Mouse (Mus musculus): ENCODE data around the gene Aipl1.

- TF ChIP-seq POLR2A (IDR thresholded peaks at IDR 0.05; ENCODE audit: insufficient read length, low read depth) (no peak), USF1 (IDR thresholded peaks at IDR 0.05; ENCODE audit: low read depth) (no peak), TCF12 (IDR thresholded peaks at IDR 0.05; ENCODE audit: insufficient read depth, poor library complexity, severe bottlenecking) (no peak), SRF (IDR thresholded peaks at IDR 0.05; ENCODE audit: control insufficient read depth, insufficient read length, low read depth) (no peak), MAX (IDR thresholded peaks at IDR 0.05; ENCODE audit: low read depth) (no peak), POLR2AphosphoS2 (IDR thresholded peaks at IDR 0.05; ENCODE audit: insufficient read length, low read depth) (no peak), MYOD1 (IDR thresholded peaks at IDR 0.05; ENCODE audit: control insufficient read depth in 1 of 3, insufficient read length in 2 of 3, low read depth in 2 of 3) (no peak), REST (IDR thresholded peaks at IDR 0.05; ENCODE audit: insufficient read depth, insufficient read length) (no peak), E2F4 (IDR thresholded peaks at IDR 0.05; ENCODE audit: insufficient read depth) (no peak), CEBPB (IDR thresholded peaks at IDR 0.05; ENCODE audit: insufficient read depth, poor library complexity, severe bottlenecking) (no peak)
Measured at GRCm38 (mm10) chr11:72014674-72015073, 22.6 kb downstream of the Aipl1 start.
